Mouse (Mus musculus): ENCODE measurements around the gene Asic4. TPM values are rescaled to one million over a fixed set of nuclear protein-coding genes. Genes with fewer than 3 reads are reported as not detected.

Gene Asic4
- total RNA-seq (2021): not detected
- long read RNA-seq, experiment 1: 0 reads
- long read RNA-seq, experiment 2: 0 reads

DNA sequence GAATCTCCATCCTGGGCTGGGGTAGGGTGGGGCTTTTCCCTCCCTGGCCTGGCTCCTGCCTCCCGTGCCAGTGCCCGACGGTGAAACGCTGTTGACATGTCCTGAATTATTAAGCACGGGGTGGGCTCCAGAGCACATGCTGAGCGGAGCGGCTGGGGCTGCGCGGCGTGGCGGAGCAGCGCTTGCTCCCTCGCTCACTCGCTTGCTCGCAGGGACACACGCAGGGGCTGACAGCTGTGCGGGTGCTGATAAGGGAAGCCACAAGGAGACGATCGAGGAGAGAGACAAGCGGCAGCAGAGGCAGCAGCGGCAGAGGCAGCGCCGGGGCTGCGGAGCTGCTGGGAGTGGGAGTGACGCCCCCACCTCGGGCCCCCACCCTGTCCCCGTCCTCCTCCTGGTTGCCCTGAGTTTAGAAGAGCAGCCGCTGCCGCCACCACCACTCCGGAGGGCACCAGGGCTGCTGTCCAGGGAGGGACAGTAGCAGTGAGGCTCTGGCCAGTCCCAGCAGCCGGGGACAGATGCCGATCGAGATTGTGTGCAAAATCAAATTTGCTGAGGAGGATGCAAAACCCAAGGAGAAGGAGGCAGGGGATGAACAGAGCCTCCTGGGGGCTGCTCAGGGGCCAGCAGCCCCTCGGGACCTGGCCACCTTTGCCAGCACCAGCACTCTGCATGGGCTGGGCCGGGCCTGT lies at the start of gene Asic4:
Gene Asic4 (plus strand): TSS at position 123 of the 692 bp plus-strand sequence.
- DNase-seq (ENCODE audit: low spot score): no peak

DNA sequence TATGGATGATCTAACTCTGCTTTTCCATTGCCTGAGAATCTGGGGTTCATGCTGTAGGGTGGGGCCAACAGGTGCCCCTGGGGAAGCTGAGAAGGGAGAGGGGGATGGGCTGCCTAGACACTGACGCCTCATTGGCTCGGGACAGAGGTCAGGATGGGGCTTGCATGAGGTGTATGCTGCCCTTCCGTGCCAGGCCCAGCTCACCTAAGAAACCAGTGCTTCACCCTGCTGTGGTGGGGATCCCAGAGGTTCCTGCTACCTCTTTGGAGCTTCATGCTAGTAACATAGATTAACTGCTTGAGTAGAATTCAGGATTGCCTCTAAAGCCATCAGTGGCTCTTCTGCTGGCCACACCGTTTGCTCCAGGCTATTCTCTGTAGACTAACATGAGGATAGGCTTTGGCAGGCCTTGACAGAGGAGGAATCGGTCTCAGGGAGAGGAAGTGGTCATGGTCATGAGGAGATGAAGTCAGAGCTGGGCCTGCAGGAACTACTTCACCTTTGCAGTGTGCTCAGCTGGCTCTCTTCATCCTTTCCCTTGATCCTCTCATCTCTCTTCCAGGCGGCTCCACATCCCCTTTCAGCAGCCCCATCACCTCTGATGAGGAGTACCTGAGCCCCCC lies 49.6 kb upstream of the Asic4 start:
- peak; percentile 72 for DNase-seq (ENCODE audit: low spot score)

GRCm38 (mm10) chr1:75405547-75405946 lies 44.7 kb upstream of the Asic4 start:
- DNase-seq (ENCODE audit: low spot score): no peak

DNA sequence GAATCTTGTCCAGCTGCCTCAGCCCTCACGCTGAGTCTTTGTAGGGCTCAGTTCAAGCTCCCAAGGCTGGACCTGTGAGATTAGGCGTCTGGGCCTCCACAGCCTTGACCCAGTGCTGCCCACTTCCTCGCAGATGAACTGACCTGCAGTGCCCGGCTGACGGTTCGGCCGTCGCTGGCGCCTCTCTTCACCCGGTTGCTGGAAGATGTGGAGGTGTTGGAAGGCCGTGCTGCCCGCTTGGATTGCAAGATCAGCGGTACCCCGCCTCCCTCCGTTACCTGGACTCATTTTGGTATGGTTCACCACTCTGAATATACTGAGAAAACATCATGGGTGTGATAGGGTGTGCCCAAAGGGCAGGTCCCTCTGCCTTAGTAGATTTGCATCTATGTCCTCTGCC lies 44.1 kb upstream of the Asic4 start:
- DNase-seq (ENCODE audit: low spot score): no peak

DNA sequence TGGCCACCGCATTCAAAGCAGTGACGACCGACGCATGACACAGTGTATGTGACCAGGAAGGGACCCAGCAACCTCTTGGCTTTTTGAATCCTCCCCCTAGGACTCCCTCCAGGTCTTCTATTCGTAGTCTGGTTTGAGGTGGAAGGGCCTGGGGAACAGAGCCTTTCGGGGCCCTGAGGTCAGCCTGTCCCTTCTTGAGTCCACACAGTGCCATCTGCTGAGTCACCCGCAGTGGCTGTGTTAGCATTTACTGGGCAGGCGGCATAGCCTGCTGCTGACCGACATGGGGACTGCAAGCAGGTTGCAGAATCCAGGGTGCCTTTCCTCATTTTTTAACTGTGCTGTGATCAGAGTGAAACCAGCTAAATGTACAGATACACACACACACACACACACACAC lies 43.2 kb upstream of the Asic4 start:
- peak; percentile 64 for DNase-seq (ENCODE audit: low spot score)

DNA sequence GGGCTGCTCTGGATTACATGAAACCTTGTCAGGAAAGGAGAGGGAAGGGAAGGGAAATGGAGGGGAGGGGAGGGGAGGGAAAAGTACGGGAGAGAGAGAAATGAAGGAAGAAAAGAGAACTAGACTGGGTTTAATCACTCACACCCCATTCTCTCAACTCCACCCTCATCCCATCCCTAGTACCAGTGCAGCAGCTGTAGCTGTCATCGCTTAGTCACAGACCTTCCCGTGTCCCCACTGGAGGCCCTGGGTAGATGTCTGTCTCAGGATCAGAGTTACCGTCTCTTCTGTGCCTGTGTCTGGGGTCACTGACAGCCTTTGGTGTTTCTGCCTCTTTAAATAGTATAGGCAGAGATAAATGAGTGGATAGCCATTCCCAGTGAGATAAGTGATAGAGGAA lies 42.0 kb upstream of the Asic4 start:
- DNase-seq (ENCODE audit: low spot score): no peak

- no peak for DNase-seq (ENCODE audit: low spot score)
Measured at GRCm38 (mm10) chr1:75409950-75410349, 40.3 kb upstream of the Asic4 start.

DNA sequence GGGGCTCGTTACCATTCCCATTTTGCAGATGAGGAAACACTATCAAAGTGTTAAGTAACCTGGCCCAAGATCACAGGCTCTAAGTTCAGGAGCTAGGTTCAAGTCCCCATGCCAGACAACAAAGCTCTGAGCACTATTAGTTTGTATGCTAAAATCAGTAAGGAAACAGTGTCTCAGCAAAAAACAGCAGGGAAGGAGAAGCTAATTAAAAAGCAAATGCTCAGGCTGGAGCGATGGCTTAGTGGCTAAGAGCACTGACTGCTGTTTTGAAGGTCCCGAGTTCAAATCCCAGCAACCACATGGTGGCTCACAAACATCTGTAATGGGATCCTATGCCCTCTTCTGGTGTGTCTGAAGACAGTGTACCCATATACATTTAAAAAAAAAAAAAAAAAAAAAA lies 38.0 kb upstream of the Asic4 start:
- DNase-seq (ENCODE audit: low spot score): no peak

DNA sequence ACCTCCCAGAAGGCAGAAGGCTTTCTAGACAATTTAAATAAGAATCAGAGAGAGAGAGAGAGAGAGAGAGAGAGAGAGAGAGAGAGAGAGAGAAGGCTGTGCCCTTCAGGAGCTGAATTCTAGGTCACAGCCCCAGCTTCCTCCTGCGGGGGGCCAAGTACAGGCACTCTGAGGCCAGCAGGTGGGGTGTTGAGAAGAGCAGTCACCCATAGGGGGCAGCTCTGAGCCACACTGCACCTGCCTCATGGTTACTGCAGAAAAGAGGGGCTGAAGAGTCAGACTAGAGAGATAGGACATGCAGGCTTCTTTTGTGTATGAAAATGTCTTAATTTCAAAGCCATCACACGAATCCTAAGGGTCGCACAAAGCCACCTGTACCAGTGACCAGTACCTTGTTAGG lies 36.5 kb upstream of the Asic4 start:
- peak; percentile 65 for DNase-seq (ENCODE audit: low spot score)

DNA sequence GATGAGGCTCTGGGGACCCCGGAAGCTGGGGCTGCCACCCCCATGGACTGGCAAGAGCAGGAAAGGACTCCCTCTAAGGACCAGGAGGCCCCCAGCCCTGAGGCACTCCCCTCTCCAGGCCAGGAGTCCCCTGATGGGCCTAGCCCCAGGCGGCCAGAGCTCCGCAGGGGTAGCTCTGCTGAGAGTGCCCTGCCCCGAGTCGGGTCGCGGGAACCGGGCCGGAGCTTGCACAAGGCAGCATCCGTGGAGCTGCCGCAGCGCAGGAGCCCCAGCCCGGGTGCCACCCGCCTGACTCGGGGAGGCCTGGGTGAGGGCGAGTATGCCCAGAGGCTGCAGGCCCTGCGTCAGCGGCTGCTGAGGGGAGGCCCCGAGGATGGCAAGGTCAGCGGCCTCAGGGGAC lies 28.4 kb upstream of the Asic4 start:
- no peak for DNase-seq (ENCODE audit: low spot score)

- no peak for DNase-seq (ENCODE audit: low spot score)
Measured at GRCm38 (mm10) chr1:75422216-75422822, 27.9 kb upstream of the Asic4 start.

- DNase-seq (ENCODE audit: low spot score): no peak
Measured at GRCm38 (mm10) chr1:75422823-75423471, 27.3 kb upstream of the Asic4 start.

DNA sequence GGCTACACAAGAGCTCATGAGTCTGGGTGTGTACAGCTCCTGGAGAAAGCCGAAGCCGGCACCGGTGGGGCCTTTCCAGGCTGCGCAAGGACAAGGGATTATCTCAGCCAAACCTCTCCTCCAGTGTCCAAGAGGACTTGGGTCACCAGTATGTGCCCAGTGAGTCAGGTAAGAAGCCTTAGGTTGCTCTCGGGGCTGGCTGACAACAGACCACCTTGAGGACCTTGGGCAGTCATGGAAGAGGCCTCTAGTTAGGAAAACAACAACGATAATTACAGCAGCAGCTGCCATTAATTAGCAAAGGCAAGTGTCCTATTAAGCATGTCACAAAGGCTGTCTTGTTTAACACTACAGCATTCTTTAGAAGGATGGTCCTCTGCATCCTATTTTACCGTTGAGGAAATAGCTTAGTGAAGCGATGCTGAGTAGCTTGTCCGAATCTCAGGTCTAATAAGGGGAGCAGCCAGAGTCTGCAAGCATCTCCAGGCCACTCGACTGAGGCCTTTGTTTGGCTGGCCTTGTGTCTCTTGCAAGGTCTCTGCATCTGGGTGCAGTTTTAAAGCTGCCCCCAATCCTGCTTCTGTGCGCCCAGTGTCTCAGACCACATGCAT lies 26.4 kb upstream of the Asic4 start:
- DNase-seq (ENCODE audit: low spot score): no peak

DNA sequence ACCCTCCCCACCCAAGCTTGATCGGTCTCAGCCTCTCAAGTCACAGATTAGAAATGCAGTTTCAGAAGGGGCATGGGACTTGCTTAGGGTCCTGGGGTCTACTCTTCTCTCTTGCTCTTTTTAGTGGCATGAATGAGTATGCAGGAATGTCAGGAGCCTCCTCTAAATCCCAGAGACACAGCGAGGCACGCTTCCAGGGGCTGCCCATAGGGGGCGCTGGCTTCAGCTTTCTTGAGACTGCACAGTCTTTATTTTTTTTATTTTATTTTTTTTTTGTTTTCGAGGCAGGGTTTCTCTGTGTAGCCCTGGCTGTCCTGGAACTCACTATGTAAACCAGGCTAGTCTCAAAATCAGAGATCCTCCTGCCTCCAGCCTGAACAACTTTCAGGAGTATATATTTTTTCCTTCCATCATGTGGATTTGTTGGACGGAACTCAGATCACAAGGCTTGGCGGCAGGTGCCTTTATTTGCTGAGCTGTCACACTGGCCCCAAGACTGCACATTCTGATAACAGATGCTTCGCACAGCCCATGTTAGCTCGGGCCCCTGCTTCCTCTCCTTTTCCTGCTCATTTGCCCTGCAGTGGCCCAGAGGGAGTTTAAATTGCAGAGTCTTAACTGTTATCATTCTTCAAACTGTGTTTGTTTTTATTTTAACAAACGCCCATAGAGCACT lies 24.3 kb upstream of the Asic4 start:
- peak; percentile 43 for DNase-seq (ENCODE audit: low spot score)

- DNase-seq (ENCODE audit: low spot score): peak; percentile 89
Measured at GRCm38 (mm10) chr1:75435475-75436328, 14.5 kb upstream of the Asic4 start, which contains the start of gene Gmppa. Gene Gmppa (plus strand): TSS chr1:75435930.

GRCm38 (mm10) chr1:75438782-75439181 lies 11.5 kb upstream of the Asic4 start:
- DNase-seq (ENCODE audit: low spot score): no peak

- no peak for DNase-seq (ENCODE audit: low spot score)
Measured at GRCm38 (mm10) chr1:75440661-75441060, 9.6 kb upstream of the Asic4 start.

DNA sequence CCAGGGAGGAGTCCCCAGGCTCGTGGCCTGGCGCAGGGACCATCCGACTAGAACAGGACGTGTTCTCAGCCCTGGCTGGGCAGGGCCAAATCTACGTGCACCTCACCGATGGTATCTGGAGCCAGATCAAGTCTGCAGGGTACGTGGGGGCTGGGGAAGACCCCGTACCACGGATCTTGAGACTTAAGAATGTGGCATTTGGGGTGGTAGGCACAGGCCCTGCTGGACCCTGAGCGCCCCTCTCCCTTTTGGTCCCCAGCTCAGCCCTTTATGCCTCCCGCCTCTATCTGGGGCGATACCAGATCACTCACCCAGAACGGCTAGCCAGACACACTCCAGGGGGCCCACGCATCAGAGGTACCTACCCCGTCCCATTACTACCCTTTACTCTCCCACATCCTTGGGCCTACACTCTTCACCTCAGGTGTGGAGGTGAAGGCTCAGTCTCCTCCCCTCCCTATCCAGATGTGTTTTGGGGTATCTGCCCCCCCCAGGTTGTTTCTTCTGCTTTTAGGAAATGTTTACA lies 8.7 kb upstream of the Asic4 start:
- DNase-seq (ENCODE audit: low spot score): no peak

DNA sequence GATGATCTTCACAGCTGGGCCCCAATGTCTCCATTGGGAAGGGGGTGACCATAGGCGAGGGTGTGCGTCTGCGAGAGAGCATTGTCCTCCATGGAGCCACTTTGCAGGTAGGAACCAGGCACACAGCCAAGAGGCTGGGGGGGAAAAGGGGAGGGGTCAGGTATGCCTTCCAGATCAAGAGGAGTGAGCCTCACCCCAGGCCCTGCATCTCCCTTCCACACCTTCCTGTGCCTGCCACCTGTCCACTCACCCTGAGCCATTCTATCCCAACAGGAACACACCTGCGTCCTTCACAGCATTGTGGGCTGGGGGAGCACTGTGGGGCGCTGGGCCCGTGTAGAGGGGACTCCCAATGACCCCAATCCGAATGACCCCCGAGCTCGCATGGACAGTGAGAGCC lies 8.1 kb upstream of the Asic4 start:
- DNase-seq (ENCODE audit: low spot score): no peak

- no peak for DNase-seq (ENCODE audit: low spot score)
Measured at GRCm38 (mm10) chr1:75442811-75443210, 7.4 kb upstream of the Asic4 start.

All from gastrocnemius, adult 18-20 months (tissue).